Mouse (Mus musculus): Measurements from ENCODE around the gene Fzd2. TPM values are rescaled to one million over a fixed set of nuclear protein-coding genes. Genes with fewer than 3 reads are reported as not detected.

Gene Fzd2
- polyA plus RNA-seq, 1 experiment from 2014 or later, result 3.5 TPM

GRCm38 (mm10) chr11:102656326-102656926 lies 52.2 kb downstream of the Fzd2 start:
- no peaks in the 10 kb centered on the region for H3K36me3 ChIP-seq
- no peak overlapping the region for H3K27ac ChIP-seq
- H3K27me3 ChIP-seq (replicated peaks), result 0 out of 2 replicates have a peak, but pooled peaks cover 10% of the 10 kb centered on the region
- no peak overlapping the region for H3K9ac ChIP-seq
- no peaks in the 10 kb centered on the region for H3K9me3 ChIP-seq (replicated peaks)
- no peaks in the 10 kb centered on the region for H3K4me1 ChIP-seq
- no peak overlapping the region for H3K4me2 ChIP-seq
- WGBS (ENCODE audit: insufficient replicate concordance), result 39% methylated on average over 4 of the region's 4 CpGs
- ATAC-seq, result no peak
- no peak overlapping the region for H3K4me3 ChIP-seq

DNA sequence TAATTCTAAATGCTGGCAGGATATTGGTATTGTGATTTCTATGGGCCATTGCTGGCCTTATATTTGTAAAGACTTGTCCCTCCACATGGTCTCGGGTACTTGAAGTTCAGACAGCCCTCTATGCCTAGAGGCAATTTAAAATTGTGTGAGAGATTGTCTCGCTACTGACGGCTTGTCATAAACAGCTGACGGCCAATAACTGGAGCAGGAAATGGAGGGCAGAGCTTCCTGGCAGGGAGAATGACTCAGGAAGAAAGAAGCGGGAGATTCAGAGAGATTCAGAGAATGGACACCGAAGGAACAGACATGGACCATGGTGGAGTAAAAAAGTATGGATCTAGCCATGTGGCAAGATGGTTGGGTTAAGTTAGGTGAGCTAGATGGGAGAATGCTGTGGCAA lies 52.7 kb downstream of the Fzd2 start:
- 0 out of 2 replicates have a peak, but pooled peaks cover 10% of the 10 kb centered on the region for H3K27me3 ChIP-seq (replicated peaks)
- no peak for ATAC-seq
- no peak overlapping the region for H3K4me2 ChIP-seq
- H3K4me1 ChIP-seq, result no peaks in the 10 kb centered on the region
- 33% methylated on average over 6 of the region's 6 CpGs for WGBS (ENCODE audit: insufficient replicate concordance)
- no peak overlapping the region for H3K4me3 ChIP-seq
- no peak overlapping the region for H3K9ac ChIP-seq
- no peak overlapping the region for H3K27ac ChIP-seq
- no peaks in the 10 kb centered on the region for H3K36me3 ChIP-seq
- H3K9me3 ChIP-seq (replicated peaks), result no peaks in the 10 kb centered on the region

Other genes with a start within 250 kb of the Fzd2 start
- 913 and 972 TPM in 2 replicates for gene Slc4a1, start 238.2 kb upstream of the Fzd2 start, polyA plus RNA-seq (2016; fragmentation: Nextera tagmentation; extraction: Ambion mirVana)
- gene Rundc3a, start 211.0 kb upstream of the Fzd2 start, polyA plus RNA-seq (2016; fragmentation: Nextera tagmentation; extraction: Ambion mirVana), result 1.9 and 2.1 TPM in 2 replicates
- 365 and 367 TPM in 2 replicates for gene Slc25a39, start 196.4 kb upstream of the Fzd2 start, polyA plus RNA-seq (2016; fragmentation: Nextera tagmentation; extraction: Ambion mirVana)
- 55.8 and 58.1 TPM in 2 replicates for gene Grn, start 174.1 kb upstream of the Fzd2 start, polyA plus RNA-seq (2016; fragmentation: Nextera tagmentation; extraction: Ambion mirVana)
- gene Fam171a2, start 156.7 kb upstream of the Fzd2 start, polyA plus RNA-seq (2016; fragmentation: Nextera tagmentation; extraction: Ambion mirVana), result 1.3 and 1.9 TPM in 2 replicates
- 82.1 and 88.2 TPM in 2 replicates for gene Itga2b, start 134.3 kb upstream of the Fzd2 start, polyA plus RNA-seq (2016; fragmentation: Nextera tagmentation; extraction: Ambion mirVana)
- 25.8 and 26.5 TPM in 2 replicates for gene Gpatch8, start 48.0 kb upstream of the Fzd2 start, polyA plus RNA-seq (2016; fragmentation: Nextera tagmentation; extraction: Ambion mirVana)
- 0.51 and 0.96 TPM in 2 replicates for gene Gm11627, start 24.9 kb upstream of the Fzd2 start, polyA plus RNA-seq (2016; fragmentation: Nextera tagmentation; extraction: Ambion mirVana)
- 0.20 and 0.26 TPM in 2 replicates for gene Meioc, start 59.3 kb downstream of the Fzd2 start, polyA plus RNA-seq (2016; fragmentation: Nextera tagmentation; extraction: Ambion mirVana)
- gene Ccdc43, start 93.4 kb downstream of the Fzd2 start, polyA plus RNA-seq (2016; fragmentation: Nextera tagmentation; extraction: Ambion mirVana), result 26.9 and 27.5 TPM in 2 replicates
- gene Adam11, start 157.0 kb downstream of the Fzd2 start, polyA plus RNA-seq (2016; fragmentation: Nextera tagmentation; extraction: Ambion mirVana), result 0.48 and 0.71 TPM in 2 replicates
- gene Gjc1, start 215.3 kb downstream of the Fzd2 start, polyA plus RNA-seq (2016; fragmentation: Nextera tagmentation; extraction: Ambion mirVana), result 8.7 and 9.5 TPM in 2 replicates
- not detected in 2 replicates for gene Higd1b, start 231.5 kb downstream of the Fzd2 start, polyA plus RNA-seq (2016; fragmentation: Nextera tagmentation; extraction: Ambion mirVana)